In genomic region chr5:125230463-125230862, GRCm38 (mm10) we compare ENCODE assay signal across 23 mouse cellular contexts.
"Had no signal": no experiment of that assay in that cellular context is flagged by ENCODE, and none has a peak within 500 bp of the region (broad histone marks: within the 10 kb centered on the region; RNA-seq: fewer than 3 reads in every experiment).

No protein-coding gene starts in this region.

- H3K9ac ChIP-seq: heart, embryonic 12.5 days; hindbrain, embryonic 12.5 days; hindbrain, embryonic 14.5 days; intestine, embryonic 15.5 days had no signal

- ATAC-seq: hindbrain, embryonic 16.5 days; inflammation-experienced regulatory T-cells, adult 6 months; intestine, embryonic 15.5 days; intestine, postnatal 0 days had no signal

- H3K4me1 ChIP-seq: intestine, embryonic 15.5 days had no signal

- H3K4me3 ChIP-seq: gastrocnemius, adult 2 months; heart, embryonic 10.5 days; heart, embryonic 12.5 days; hindbrain, embryonic 12.5 days; intestine, embryonic 15.5 days; layer of hippocampus, adult 2 months; left cerebral cortex, adult 2 months had no signal

- DNase-seq: gastrocnemius, adult 2 months; gastrocnemius, postnatal 10 days; gastrocnemius, postnatal 25 days; heart, adult 18-20 months; heart, postnatal 10 days; heart, postnatal 4 days; kidney, adult 18-20 months; kidney, adult 8-10 months; kidney, postnatal 10 days; kidney, postnatal 25 days; kidney, postnatal 4 days; liver had no signal

- H3K9me3 ChIP-seq: heart, embryonic 10.5 days; intestine, embryonic 15.5 days had no signal

- H3K36me3 ChIP-seq: heart, embryonic 10.5 days; heart, embryonic 12.5 days; hindbrain, embryonic 12.5 days; intestine, embryonic 15.5 days had no signal

- H3K27me3 ChIP-seq: heart, embryonic 12.5 days; hindbrain, embryonic 12.5 days; intestine, embryonic 15.5 days had no signal

- H3K27ac ChIP-seq: gastrocnemius, adult 2 months; heart, embryonic 10.5 days; hindbrain, embryonic 12.5 days; hindbrain, embryonic 14.5 days; intestine, embryonic 15.5 days; layer of hippocampus, adult 2 months; left cerebral cortex, adult 2 months had no signal

- H3K4me2 ChIP-seq: heart, embryonic 12.5 days; hindbrain, embryonic 12.5 days; hindbrain, embryonic 14.5 days; intestine, embryonic 15.5 days; liver, embryonic 11.5 days had no signal
